Mouse (Mus musculus): ENCODE data around the gene Apc2.

GRCm38 (mm10) chr10:80331636-80332524 lies 36.1 kb downstream of the Apc2 start:
- TF ChIP-seq POLR2A (IDR thresholded peaks at IDR 0.05; ENCODE audit: insufficient read depth, low read depth, low read length) (no peak), EP300 (IDR thresholded peaks at IDR 0.05; ENCODE audit: insufficient read depth, low read depth, low read length) (no peak)
